Mouse (Mus musculus) intestine, postnatal 0 days (tissue): ENCODE measurements around the gene Rala. TPM values are rescaled to one million over a fixed set of nuclear protein-coding genes. Genes with fewer than 3 reads are reported as not detected.

Experiments
- ATAC-seq: fragments of 200-750 bp; cut with Nextera tagmentation; 2 replicates; pipeline ENCODE4 v1.8.0; 2017; ENCODE audit warnings: mild to moderate bottlenecking, moderate TSS enrichment, moderate library complexity
- H3K27ac ChIP-seq: fragments of 300-500 bp; sonication (generic); 2 replicates; pipeline ENCODE4 v1.5.1; 2014; ENCODE audit warnings: mild to moderate bottlenecking, low read depth, low read length, moderate library complexity
- H3K27me3 ChIP-seq: fragments of 300-500 bp; sonication (generic); replicated peaks from 2 replicates; pipeline ENCODE4 v1.6.1; 2014; ENCODE audit warnings: low read length, mixed read lengths; ENCODE audit not compliant: control insufficient read depth, insufficient read depth
- H3K36me3 ChIP-seq: fragments of 300-500 bp; sonication (generic); 2 replicates; pipeline ENCODE4 v1.6.1; 2014; ENCODE audit warnings: mild to moderate bottlenecking, moderate library complexity; ENCODE audit not compliant: control insufficient read depth, insufficient read depth
- H3K4me1 ChIP-seq: fragments of 300-500 bp; sonication (generic); replicated peaks from 2 replicates; pipeline ENCODE4 v1.6.1; 2014; ENCODE audit warnings: antibody characterized with exemption, low read length, mixed read lengths; ENCODE audit not compliant: control insufficient read depth, insufficient read depth
- H3K4me2 ChIP-seq: fragments of 300-500 bp; sonication (generic); replicated peaks from 2 replicates; pipeline ENCODE4 v1.6.1; 2014; ENCODE audit warnings: low read depth, mild to moderate bottlenecking, moderate library complexity
- H3K4me3 ChIP-seq: fragments of 300-500 bp; sonication (generic); 2 replicates; pipeline ENCODE4 v1.5.1; 2014; ENCODE audit warnings: low read depth, low read length
- H3K9ac ChIP-seq: fragments of 300-500 bp; sonication (generic); 2 replicates; pipeline ENCODE4 v1.6.1; 2014; ENCODE audit warnings: mild to moderate bottlenecking, low read depth, low read length
- H3K9me3 ChIP-seq: fragments of 300-500 bp; sonication (generic); 2 replicates; pipeline ENCODE4 v1.6.1; 2016; ENCODE audit warnings: mixed run types; ENCODE audit not compliant: control insufficient read depth
- CTCF ChIP-seq: sonication (generic); IDR thresholded peaks from 2 replicates; pipeline ENCODE4 v1.5.1; 2016; ENCODE audit warnings: low read depth, mild to moderate bottlenecking, control low read depth, antibody characterized with exemption, moderate library complexity
- WGBS: fragments of 180-500 bp; shearing (Covaris S2); extraction: QIAGEN DNeasy Blood & Tissue Kit; methylation state at CpG from one replicate; pipeline ENCODE4 v1.1.7; 2014; 5-methylcytosine and 5-hydroxymethylcytosine counted together
- polyA plus RNA-seq: library from polyadenylated mRNA; unstranded; fragments of >200 nt; fragmentation: Nextera tagmentation; extraction: Ambion mirVana; gene quantifications from 2 replicates; pipeline ENCODE4 v1.2.1, GENCODE M21; 2015

The Rala gene
- polyA plus RNA-seq = 107 and 110 TPM in 2 replicates

DNA sequence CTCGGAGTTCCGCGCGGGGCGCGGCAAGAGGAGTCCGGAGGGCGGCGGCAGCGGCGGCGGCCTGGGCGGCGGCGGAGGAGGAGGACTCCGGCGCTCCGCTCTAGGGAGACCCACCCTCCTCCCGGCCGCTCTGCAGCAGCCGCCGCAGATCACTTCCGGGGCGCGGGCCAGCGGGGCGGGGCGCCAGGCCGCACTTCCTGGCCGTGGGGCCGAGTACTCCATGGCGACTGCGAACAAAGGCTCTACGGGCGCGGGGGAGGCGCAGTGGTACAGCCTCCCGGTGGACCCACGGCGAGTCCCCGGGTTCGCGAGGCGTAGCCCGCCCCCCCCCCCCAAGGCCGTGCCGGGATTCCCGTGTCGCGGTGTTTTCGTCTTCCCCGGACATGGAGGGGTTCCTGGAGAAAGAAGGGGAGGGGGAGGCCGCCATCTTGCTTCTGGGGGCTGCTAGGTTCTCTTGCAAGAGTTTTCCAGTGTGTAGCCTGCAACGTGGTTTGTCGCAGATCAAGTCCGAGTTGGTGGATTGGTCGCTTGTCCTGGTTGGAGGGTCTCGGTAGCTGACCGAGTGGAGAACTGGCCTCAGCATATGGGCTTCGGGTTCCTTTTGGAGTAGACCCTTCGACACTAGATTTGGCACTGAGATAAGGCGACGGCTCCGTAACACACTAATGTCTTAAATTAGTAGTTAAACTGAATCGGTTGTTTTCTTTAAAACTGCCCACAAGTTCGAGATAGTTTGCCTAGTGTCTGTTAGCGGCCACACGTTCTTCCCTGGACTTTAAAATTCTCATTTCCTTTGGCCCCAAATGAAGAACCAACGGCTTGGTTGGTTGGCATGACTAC is at the start of gene Rala:
Rala (minus strand) TSS at position 162 of the 840 bp plus-strand sequence.
- Histone ChIP-seq H3K27me3 (no peaks in the 10 kb centered on the region), H3K4me3 (peak within 1 kb of the TSS; percentile 70), H3K4me2 (peak within 1 kb of the TSS; percentile 73), H3K9me3 (no peaks in the 10 kb centered on the region), H3K27ac (peak within 1 kb of the TSS; percentile 95), H3K4me1 (0 out of 2 replicates have a peak, but pooled peaks cover 10% of the 10 kb centered on the region), H3K36me3 (no peaks in the 10 kb centered on the region), H3K9ac (peak within 1 kb of the TSS; percentile 89)
- no peak; the same call in 1 of the 2 replicates for TF ChIP-seq CTCF
- ATAC-seq = peak; percentile 99
- WGBS = 8% methylated on average over 42 of the region's 69 CpGs

GRCm38 (mm10) chr13:17993515-17993847 is 49.4 kb upstream of the Rala start:
- H3K36me3 ChIP-seq = peaks cover 2% of the 10 kb centered on the region; the same call in 1 of the 2 replicates
- no peaks in the 10 kb centered on the region for H3K4me1 ChIP-seq
- TF ChIP-seq CTCF = no peak
- peak overlapping the region; percentile 71 for H3K4me3 ChIP-seq
- no peaks in the 10 kb centered on the region for H3K9me3 ChIP-seq
- peak; percentile 7; the same call in 1 of the 2 replicates for ATAC-seq
- H3K4me2 ChIP-seq = peak overlapping the region; percentile 81
- peak overlapping the region; percentile 72; the same call in 1 of the 2 replicates for H3K9ac ChIP-seq
- H3K27ac ChIP-seq = no peak overlapping the region
- H3K27me3 ChIP-seq = no peaks in the 10 kb centered on the region
- WGBS = 36% methylated on average over 7 of the region's 7 CpGs

- Histone ChIP-seq H3K4me1 (no peaks in the 10 kb centered on the region), H3K4me2 (peak within 1 kb of the TSS; percentile 81), H3K9ac (peak within 1 kb of the TSS; percentile 72), H3K9me3 (no peaks in the 10 kb centered on the region), H3K27ac (peak within 1 kb of the TSS; percentile 75), H3K27me3 (no peaks in the 10 kb centered on the region), H3K4me3 (peak within 1 kb of the TSS; percentile 71), H3K36me3 (peaks cover 2% of the 10 kb centered on the region; the same call in 1 of the 2 replicates)
- peak; percentile 73 for TF ChIP-seq CTCF
- peak; percentile 95 for ATAC-seq
- under 1% methylated on average over 54 of the region's 54 CpGs for WGBS
These were observed 48.9 kb upstream of the Rala start, which contains the start of gene Yae1d1 for GRCm38 (mm10) chr13:17992697-17993514. Gene Yae1d1, minus strand, starts transcription at chr13:17993349.

DNA sequence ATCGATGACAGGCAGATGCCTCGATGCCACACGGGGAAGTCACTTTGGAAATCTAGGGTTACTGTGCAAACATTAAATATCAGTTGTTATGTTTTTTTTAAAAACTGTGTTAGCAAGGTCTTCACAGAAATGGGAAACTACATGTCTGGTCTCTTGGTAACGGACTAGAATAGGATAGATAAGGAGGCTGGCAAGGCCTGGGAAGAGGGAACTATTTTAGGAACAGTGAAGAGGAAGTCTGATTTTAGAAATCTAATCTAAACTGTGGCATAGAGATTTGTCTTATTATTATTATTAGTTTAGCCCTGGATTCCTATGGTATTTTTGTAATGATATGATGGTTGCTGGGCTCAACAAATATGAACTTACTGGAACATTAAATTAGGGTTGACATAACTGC is 48.0 kb upstream of the Rala start:
- H3K27me3 ChIP-seq = no peaks in the 10 kb centered on the region
- no peak overlapping the region for H3K9ac ChIP-seq
- H3K4me3 ChIP-seq = peak overlapping the region; percentile 71; the same call in 1 of the 2 replicates
- no peak for ATAC-seq
- H3K27ac ChIP-seq = no peak overlapping the region
- peak overlapping the region; percentile 81 for H3K4me2 ChIP-seq
- H3K4me1 ChIP-seq = no peaks in the 10 kb centered on the region
- WGBS = 65% methylated on average over 4 of the region's 4 CpGs
- TF ChIP-seq CTCF = no peak
- H3K36me3 ChIP-seq = peaks cover 9% of the 10 kb centered on the region; the same call in 1 of the 2 replicates
- H3K9me3 ChIP-seq = no peaks in the 10 kb centered on the region

DNA sequence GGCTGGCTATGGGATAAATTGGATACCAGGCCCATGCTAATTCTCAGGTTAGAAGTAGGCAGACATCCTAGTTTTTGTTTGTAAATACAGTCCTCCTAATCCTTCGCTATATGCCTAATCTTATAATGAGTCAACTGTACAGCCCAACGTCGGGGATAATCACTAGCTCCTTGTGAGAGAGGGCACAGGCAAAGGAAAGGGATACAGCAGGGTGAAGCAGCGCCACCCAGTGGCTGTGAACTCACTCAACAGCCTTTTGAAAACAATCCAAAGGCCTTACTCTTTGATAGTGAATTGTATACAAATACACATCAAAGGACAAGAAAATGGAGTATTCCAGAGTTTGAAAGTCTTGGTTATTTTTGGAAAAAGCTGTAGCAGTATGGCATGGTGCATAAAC is 39.2 kb upstream of the Rala start:
- H3K9ac ChIP-seq = no peak overlapping the region

GRCm38 (mm10) chr13:17982634-17983033 is 38.6 kb upstream of the Rala start:
- TF ChIP-seq CTCF = no peak
- 84% methylated on average over 5 of the region's 5 CpGs for WGBS
- peaks cover 34% of the 10 kb centered on the region for H3K36me3 ChIP-seq
- H3K9ac ChIP-seq = no peak overlapping the region
- no peaks in the 10 kb centered on the region for H3K27me3 ChIP-seq
- no peak overlapping the region for H3K27ac ChIP-seq
- ATAC-seq = no peak
- no peak overlapping the region for H3K4me3 ChIP-seq
- no peaks in the 10 kb centered on the region for H3K4me1 ChIP-seq
- no peaks in the 10 kb centered on the region for H3K9me3 ChIP-seq
- H3K4me2 ChIP-seq = no peak overlapping the region

More for the DNA sequence above, 39.2 kb upstream of the Rala start:
- Histone ChIP-seq H3K27ac (no peak overlapping the region), H3K27me3 (no peaks in the 10 kb centered on the region), H3K4me3 (no peak overlapping the region), H3K9me3 (no peaks in the 10 kb centered on the region), H3K4me2 (no peak overlapping the region), H3K4me1 (no peaks in the 10 kb centered on the region), H3K36me3 (peaks cover 36% of the 10 kb centered on the region)
- peak; percentile 84 for TF ChIP-seq CTCF
- 45% methylated on average over 4 of the region's 4 CpGs for WGBS
- ATAC-seq = peak; percentile 13; the same call in 1 of the 2 replicates
